Mouse (Mus musculus): ENCODE measurements around the gene Rpl37. TPM values are rescaled to one million over a fixed set of nuclear protein-coding genes. Genes with fewer than 3 reads are reported as not detected.

The Rpl37 gene
- 1,075 and 1,203 TPM in 2 replicates for polyA plus RNA-seq (2012; rRNA removed)

DNA sequence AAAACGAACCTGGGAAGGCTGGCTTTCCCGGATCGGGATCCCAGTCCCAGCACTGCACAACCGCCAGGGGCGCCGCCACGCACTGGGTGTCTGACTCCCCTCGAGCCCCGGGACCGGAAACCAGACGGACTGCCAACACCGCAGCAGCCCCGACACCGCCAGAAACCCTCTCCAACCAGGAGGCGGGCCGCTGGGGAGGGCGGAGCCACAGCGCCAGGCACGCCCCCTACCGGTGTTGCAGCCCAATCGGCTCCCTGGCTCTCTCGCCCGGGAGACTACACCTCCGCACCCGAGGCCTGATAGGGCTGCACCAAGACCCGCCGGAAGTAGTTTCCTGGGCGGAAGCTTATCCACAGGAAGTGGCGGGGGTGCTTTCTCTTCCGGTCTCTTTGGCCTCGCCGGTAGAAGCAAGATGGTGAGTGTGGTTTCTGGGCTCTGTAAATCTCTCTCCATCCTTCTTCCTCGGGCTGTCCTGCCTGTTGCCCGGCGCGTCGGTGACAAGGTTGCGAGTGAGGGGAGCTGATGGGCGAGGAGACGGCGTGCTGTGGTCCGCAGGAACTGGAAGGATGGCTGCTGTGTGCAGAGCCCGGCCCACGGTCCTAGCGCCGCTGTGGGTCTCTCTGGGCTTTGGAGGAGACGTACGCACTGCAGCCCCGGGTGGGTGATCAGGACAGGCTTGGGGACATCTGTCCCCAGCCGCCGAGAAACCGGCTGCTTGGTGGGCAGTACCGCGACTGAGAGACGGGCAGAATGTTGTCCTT is at the start of gene Rpl37:
Gene Rpl37 (plus strand): TSS at position 376 of the 761 bp plus-strand sequence.
- DNase-seq (ENCODE audit: extremely low spot score in 1 of 2, low spot score in 1 of 2), result peak; percentile 96 to 99

DNA sequence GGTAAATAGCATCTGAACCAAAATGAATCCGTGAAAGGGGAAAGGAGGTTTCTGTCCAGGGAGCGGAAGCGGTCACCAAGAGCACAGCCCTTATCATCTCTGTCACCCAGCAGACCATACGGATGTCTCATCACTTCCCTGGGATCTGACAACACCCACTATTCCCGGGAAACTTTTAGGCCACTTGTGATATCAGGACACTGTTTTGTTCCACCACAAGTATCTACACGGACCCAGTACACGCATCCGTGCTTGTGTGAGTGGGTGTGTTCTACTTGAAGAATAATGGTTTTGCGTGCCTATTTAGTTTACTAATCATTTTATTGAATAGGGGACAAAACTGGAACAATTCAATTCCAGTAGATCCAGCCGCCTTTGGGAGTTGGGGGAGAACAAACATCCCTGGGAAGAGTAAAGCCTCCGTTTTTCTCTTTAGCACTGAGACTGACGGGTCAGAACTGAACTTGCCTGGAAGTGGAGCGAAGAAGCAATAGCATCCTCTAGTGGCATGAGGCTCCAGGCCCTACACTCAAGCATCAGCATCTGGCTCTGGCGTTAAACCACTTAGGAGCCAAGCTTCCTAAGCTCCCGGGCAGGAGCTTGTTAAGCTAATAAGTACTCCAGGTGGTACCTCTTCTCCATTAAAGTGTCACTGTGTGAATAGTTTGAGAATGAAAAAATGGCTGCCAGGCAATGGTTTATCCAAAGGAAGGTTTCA is 47.5 kb upstream of the Rpl37 start:
- peak; percentile 33 to 82 for DNase-seq (ENCODE audit: extremely low spot score in 1 of 2, low spot score in 1 of 2)

DNA sequence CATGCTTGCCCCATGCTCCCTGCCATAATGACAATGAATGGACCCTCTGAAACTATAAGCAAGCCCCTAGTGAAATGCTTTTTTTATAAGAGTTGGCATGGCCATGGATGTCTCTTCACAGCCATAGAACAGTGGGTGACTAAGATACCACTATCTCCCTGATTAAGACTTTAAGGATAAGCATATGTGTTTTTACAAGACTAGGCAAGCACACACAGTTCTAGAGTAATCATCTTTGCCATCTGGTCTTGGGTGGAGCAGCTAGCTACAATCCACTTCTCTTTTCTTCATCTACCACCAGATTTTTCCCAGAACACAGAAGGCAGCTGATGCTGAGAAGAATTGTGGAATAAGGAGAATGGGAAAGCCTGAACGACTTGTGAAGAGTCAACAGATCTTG is 35.2 kb upstream of the Rpl37 start:
- no peak for DNase-seq (ENCODE audit: extremely low spot score in 1 of 2, low spot score in 1 of 2)

DNA sequence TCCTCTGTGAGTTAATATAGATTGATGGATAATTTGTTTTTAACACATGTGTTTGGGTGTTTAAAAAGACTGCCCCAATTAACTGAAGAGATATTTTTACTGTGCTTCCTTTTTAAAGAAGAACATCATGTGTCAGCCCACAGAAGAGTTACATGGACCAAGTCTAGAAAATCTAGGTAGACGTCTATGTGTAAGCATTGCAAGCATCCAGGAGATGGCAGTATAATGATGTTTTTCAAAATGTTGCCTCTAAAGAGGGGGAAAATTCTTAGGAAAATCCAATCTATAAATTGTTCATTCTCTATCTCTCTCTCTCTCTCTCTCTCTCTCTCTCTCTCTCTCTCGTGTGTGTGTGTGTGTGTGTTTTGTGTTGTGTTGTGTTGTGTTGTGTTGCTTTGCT is 30.3 kb upstream of the Rpl37 start:
- DNase-seq (ENCODE audit: extremely low spot score in 1 of 2, low spot score in 1 of 2), result peak in 1 of 2 experiments; percentile 28

DNA sequence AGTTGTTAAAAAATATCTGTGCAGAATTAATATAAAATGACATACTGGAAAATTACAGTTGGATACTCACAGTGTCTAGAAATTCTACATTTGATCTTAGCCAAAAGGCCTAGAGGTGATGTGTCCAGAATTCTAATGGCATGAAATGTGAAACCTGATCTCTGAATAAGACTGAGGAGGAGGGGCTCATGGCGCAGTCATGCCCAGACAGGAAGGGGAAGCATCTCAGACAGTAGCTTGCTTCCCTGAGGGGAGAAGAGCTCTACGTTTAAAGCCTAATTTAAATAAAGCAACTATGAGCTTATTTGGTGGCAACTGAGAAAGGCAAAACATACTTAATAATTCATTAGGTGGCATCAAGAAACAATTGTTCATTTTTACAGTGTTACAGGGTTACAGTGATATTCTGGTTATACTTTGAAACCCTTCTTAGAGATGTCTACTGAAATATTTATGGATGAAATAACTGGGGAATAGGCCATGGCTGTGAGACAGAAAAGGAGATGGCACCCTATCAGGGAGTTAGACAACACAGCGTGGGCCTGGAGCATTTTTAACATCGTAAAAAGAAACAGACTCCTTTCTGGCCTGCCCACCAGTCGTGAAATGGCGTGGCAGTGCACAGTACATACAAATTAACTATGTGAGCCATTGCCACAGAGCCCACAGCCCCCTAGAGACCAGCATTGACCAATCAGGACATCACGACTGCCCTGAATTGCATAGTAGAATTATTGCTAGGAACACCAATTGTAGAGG is 27.4 kb upstream of the Rpl37 start:
- DNase-seq (ENCODE audit: extremely low spot score in 1 of 2, low spot score in 1 of 2), result no peak

DNA sequence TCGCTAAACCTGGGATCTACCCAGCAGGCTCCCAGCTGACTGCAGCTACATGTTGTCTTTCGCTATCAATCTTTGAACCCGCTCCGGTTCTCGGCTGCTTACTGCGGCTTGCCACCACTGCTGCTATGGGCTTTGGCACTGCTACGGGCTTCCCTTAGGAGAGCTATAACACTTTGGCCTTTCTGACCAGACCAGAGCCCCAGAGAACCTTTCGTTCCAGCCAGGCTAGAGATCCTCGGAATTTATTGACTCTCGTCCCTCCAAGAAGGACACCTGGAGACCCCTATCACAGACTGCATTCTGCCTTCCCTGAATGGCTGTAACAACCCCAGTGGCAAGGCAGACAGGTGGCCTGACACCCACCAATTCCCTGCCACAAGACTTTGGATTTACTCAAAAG is 26.3 kb upstream of the Rpl37 start:
- DNase-seq (ENCODE audit: extremely low spot score in 1 of 2, low spot score in 1 of 2), result no peak

DNA sequence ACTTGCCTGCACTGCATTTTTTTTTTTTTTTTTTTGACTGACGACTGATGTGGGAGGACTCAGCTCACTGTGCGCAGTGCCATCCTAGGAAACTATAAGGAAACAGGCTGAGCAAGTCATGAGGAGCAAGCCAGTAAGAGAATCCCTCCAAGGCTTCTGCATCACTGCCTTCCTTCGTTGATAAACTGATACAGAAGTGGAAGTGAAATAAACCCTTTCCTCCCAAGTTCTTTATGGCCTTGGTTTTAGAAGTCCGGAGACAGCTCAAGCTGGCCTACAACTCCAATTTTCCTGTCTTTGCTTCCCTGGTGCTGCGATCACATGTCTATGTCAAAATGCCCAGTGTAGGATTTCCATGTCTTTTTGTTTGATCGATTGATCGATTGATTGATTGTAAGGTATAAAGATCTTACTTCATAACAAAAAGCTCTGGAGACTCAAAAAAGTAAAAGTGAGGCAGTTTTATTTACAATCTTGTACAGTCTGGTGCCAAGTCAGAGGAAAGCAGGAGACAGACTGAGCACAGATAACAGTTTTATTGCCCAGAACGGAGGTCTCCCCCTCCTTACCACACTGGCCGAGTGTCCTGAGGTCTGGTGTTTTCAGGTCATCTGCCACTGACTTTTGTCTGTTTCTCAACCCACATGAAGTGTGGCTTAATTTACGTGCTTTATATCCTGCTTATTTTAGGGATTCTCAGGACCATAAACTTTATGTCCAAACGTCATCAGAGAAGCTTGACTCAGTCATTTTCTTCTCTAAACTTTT is 20.7 kb upstream of the Rpl37 start:
- no peak for DNase-seq (ENCODE audit: extremely low spot score in 1 of 2, low spot score in 1 of 2)

DNA sequence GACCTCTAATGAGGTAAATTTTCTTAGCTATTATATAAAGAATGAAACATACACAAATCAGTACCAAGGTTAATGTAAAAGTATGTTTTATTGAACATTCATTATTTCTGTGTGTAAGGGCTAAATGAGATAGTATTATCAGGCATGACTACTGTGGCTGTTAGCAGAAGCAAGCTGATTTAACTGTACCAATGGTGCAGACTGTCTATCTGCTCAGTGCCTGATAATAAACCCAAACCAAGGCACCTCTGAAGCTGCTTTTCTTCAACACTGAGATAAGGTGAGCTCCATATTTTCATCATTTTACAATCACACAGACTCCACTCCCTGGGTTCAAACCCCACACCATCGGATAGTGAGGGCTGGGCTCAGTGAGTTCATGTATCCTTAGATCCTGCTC is 19.1 kb upstream of the Rpl37 start:
- DNase-seq (ENCODE audit: extremely low spot score in 1 of 2, low spot score in 1 of 2), result no peak

DNA sequence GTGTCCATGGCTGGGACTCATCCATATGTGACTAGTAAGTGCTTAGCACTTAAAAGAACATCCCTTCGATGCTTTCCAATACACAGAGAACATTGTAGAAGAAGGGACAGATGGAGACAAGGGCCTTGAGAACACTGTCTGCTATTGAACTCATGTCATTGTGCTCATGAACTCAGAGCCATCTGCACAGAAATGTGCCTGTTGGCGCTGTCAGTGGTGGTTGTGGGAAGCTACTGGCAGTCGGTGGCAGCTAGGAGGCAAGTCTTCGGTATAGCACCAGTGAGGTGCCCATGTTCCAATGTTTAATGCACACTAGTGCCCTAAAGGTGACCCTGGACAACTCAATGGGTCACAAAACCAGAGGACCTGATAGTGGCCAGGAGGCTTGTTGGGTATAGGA is 14.1 kb upstream of the Rpl37 start:
- no peak for DNase-seq (ENCODE audit: extremely low spot score in 1 of 2, low spot score in 1 of 2)

DNA sequence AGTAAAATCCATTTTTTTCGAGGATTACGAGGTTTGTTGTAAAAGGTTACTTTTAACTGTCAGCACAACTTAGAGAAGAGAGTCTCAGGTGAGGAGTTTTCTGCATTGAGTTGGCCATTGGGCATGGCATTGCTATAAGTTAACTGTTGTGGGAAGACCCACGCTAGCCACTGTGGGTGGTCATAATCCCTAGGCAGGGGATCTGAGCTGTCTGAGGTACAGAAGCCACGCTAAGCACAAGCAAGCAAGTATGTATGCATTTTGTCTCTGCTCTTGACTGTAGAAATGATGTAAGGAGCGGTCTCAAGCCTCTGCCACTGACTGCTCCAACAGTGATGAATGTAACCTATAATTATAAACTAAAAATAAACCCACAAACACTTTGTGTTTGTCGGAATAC is 10.6 kb upstream of the Rpl37 start:
- DNase-seq (ENCODE audit: extremely low spot score in 1 of 2, low spot score in 1 of 2), result no peak

DNA sequence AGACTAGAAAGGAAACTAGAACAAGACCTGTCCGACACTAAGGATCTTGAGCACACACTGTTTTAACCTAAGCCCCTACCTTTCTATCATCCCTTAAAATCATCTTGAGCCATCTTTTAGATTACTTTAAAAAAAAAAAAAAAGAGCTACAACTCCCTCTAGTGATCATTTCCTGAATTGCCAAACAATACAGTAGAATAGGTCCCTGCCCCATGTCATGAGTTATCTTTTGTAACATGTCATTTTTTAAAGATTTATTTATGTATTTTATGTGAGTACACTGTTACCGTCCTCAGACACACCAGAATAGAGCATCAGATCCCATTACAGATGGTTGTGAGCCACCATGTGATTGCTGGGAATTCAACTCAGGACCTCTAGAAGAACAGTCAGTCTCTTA is 10.2 kb upstream of the Rpl37 start:
- DNase-seq (ENCODE audit: extremely low spot score in 1 of 2, low spot score in 1 of 2), result peak in 1 of 2 experiments; percentile 72

DNA sequence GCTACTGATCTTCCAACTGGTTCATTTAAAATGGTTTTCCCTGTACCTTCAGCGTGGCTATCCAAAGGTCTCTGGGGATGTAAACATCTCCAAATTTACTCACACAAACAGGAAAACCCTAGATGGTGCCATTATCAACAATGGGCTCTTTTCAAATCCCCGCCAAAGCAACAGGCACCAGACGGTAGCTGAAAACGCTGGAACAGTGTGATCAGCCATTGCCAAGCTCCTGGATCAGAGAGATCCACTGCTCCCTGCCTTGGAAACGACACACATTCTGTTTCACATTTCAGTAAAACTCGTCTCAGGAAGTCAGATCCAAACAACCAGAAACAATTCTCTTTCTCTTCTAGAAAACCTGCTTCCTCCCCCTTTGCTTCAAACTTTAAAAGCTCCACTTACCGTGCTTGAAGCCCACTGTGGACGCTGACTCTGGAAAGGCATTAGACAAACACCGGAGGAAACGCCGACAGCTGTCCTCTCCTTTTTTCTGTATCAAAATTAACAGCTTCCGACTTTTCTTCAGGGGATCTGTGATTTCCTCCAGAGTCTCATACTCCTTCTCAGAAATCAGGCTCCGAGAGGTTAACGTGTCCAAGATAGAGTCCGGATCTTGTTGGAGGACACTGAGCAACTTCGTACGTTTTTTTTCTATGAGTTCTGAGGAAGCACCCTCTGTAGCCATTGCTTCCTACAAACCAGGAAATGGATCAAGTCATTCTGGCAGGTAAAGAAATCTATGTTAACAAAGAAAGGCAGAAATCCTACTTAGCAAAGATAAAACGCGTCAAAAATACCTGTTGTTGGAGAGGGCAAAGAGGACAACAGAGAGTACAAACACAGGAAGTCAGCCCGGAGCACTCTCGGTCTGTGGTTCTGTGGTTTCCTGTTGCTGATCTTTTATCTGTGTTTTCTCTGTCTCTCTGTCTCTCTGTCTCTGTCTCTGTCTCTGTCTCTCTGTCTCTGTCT is 8.5 kb upstream of the Rpl37 start, which contains the start of gene Card6:
Gene Card6 (minus strand): TSS at position 854 of the 969 bp plus-strand sequence.
- DNase-seq (ENCODE audit: extremely low spot score in 1 of 2, low spot score in 1 of 2), result no peak

DNA sequence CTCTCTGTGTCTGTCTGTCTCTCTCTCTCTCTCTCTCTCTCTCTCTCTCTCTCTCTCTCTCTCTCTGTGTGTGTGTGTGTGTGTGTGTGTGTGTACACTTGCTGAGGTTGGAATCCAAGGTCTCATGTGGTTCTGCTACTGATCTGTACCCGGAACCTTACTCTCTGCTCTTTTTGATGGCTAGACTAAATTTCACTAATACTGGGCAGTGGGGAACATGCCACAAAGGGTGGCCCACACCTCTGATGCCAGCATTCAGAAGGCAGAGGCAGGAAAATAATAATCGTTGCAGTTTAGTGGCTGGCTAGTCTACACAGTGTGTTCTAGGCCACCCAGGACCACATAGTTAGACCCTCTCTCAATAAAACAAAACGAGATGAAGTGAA is 7.8 kb upstream of the Rpl37 start:
- no peak for DNase-seq (ENCODE audit: extremely low spot score in 1 of 2, low spot score in 1 of 2)

DNA sequence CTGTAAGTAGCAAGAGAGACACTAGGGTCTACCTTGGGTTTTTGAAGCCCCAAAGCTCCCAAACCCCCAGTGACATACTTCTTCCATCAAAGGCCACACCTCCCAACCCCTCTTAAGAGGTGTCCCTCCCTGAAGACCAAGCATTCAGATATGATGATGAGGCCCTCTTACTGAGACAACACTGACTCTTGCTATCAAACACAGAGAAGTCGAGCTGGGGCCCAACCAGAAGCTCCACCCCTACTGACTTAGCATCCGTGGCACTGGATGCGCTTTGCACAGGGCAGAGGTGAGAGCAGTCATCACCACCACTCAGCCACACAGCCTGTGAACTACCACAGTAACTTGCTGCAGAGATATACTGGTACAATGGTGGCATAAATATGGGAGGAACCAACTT is 3.8 kb upstream of the Rpl37 start:
- no peak for DNase-seq (ENCODE audit: extremely low spot score in 1 of 2, low spot score in 1 of 2)

DNA sequence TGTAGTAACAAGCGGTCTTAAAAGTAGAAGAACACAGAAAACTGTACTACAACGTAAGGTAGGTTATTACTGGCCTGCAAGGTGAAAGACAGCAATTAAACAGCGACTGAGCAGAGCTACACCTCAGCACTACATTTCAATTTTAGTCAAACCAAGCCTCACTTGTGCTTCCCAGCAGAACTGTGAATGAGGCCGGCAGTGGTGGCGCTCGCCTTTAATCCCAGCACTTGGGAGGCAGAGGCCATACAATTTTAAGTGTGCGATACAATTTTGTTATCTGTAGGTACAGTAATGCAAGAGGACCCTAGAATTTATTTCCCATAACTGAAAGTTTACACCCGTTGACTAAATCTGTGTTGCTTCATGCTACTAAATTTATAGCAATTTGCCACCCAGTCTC is 1.3 kb upstream of the Rpl37 start:
- DNase-seq (ENCODE audit: extremely low spot score in 1 of 2, low spot score in 1 of 2), result no peak

DNA sequence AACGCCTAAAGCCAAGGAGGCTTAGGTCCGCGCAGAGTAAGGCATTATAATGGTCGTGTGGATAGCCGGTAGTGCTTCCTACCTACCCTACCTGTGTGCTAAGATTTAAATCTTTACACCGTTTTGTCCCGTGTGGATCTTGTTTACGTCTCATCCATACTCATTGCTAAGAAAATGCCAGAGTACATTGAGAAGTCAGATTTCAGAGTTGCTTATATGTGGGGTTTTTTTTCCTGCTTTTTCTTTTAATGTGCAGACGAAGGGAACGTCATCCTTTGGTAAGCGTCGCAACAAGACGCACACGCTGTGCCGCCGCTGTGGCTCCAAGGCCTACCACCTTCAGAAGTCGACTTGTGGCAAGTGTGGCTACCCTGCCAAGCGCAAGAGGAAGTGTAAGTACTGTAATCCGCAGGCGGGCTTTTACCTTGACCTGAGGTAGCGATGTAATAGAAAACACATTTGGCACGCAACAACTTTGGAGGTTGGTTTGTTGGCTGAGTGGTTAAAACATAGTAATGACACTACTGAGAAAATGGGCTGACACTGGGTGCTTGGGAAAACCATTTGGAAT is 671 bp downstream of the Rpl37 start:
- no peak for DNase-seq (ENCODE audit: extremely low spot score in 1 of 2, low spot score in 1 of 2)

DNA sequence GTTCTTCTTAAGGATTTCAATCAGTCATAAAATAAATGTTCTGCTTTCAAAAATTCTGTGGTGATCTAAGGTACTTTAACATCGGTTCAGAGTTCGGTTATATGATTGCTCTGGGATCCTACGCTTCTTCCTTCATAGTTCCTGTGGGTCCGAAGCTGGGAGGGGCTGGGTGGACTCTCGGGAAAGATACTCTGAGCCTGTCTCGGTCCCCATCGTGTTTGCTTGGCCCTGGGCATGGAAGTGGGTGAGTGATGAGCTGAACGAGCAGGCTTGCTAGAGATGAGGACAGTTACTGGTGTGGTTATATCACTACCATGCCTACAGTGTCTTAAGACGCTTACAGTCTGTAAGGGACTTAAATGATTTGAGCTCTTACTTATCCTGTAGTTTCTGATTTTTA is 2.2 kb downstream of the Rpl37 start:
- no peak for DNase-seq (ENCODE audit: extremely low spot score in 1 of 2, low spot score in 1 of 2)

DNA sequence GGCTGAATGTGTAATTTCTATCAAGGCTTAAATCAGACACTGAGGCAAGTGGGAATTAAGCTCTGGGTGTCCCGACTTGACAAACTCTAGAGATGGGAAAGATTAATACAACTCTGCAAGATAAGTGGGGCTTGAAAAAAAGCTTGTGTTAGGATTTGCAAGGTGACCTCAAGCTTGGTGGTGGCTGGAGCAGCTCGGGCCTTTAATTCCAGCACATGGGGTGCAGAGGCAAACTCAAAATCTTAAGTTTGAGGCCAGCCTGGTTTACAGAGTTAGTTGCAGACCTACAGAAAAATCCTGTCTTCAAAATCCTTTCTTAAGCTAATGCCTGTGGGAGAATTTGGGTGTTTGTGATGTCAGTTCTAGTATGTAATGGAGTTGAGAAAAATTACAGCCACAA is 2.7 kb downstream of the Rpl37 start:
- no peak for DNase-seq (ENCODE audit: extremely low spot score in 1 of 2, low spot score in 1 of 2)

DNA sequence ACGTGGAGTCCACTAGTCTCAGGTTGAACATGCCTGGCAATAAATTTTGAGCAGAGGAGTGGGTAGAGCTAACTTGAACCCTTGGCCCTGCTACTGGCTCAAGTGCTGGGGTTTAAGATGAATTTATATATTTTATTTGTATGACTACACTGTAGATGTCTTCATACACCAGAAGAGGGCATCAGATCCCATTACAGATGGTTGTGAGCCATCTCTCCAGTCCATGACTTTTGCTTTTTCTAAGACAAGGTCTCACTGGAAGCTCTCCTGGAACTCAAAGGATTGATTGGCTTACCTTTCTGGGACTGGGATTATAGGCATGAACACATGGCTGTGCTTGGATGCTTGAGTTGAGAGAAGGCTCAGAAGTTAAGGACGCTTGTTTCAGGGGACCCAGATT is 3.3 kb downstream of the Rpl37 start:
- no peak for DNase-seq (ENCODE audit: extremely low spot score in 1 of 2, low spot score in 1 of 2)

All from frontal cortex, adult 2 months (tissue).